Mouse (Mus musculus): ENCODE data around the gene Aldh1a1. TPM values are rescaled to one million over a fixed set of nuclear protein-coding genes. Genes with fewer than 3 reads are reported as not detected.

Aldh1a1 gene
- total RNA-seq (2012; rRNA removed), result 0.17 and 0.21 TPM in 2 replicates
- total RNA-seq (2014; rRNA removed), result 0.99 and 1.3 TPM in 2 replicates
- polyA plus RNA-seq (2012; ENCODE audit: insufficient read length, low read depth), result 1.1 TPM in 2 replicates

GRCm38 (mm10) chr19:20492491-20492890, at the start of gene Aldh1a1:
Aldh1a1 (plus strand) TSS chr19:20492715.
- Histone ChIP-seq H3K4me3 (replicated peaks in 1 of 3; ENCODE audit: low read depth in 2 of 3, low read length in 2 of 3, poor library complexity in 1 of 3) (no peak within 1 kb of the TSS), H3K36me3 (replicated peaks in 1 of 2; ENCODE audit: control insufficient read depth in 1 of 2, insufficient read depth in 1 of 2, low read length in 1 of 2) (no peaks in the 10 kb centered on the region), H3K9ac (ENCODE audit: insufficient read depth, low read depth) (no peak within 1 kb of the TSS), H3K27ac (ENCODE audit: insufficient read depth, low read depth) (no peak within 1 kb of the TSS), H3K4me1 (ENCODE audit: control insufficient read depth in 1 of 2, insufficient read depth in 2 of 2) (no peaks in the 10 kb centered on the region), H3K79me2 (replicated peaks; ENCODE audit: control insufficient read depth, extremely low read depth, insufficient read depth, poor library complexity, severe bottlenecking) (no peaks in the 10 kb centered on the region), H3K9me3 (replicated peaks; ENCODE audit: low read length) (no peaks in the 10 kb centered on the region), H3K27me3 (replicated peaks) (no peaks in the 10 kb centered on the region), H3K4me2 (ENCODE audit: insufficient read depth, low read depth, poor library complexity, severe bottlenecking) (no peak within 1 kb of the TSS)
- TF ChIP-seq IRF4 (IDR thresholded peaks at IDR 0.05; ENCODE audit: low read depth, low read length) (no peak), NRF1 (IDR thresholded peaks at IDR 0.05; ENCODE audit: low read depth, low read length) (no peak), SIN3A (IDR thresholded peaks at IDR 0.05; ENCODE audit: low read length) (no peak), ZMIZ1 (IDR thresholded peaks at IDR 0.05; ENCODE audit: low read depth, low read length) (no peak), KAT2A (IDR thresholded peaks at IDR 0.05; ENCODE audit: insufficient replicate concordance, low read length) (no peak)
- dilution Hi-C loops (cut with MboI; ENCODE audit: extremely low pct_ligation_motif_present, extremely low pct_unique_long_range_greater_than_20kb, low sequenced_read_pairs), result no loop called here
- DNase-seq (ENCODE audit: extremely low read depth), result no peak
- in situ Hi-C loops (cut with MboI; ENCODE audit: low pct_ligation_motif_present, low pct_unique_long_range_greater_than_20kb, low sequenced_read_pairs), result no loop called here

GRCm38 (mm10) chr19:20447807-20448206, 44.7 kb upstream of the Aldh1a1 start:
- in situ Hi-C loops (cut with MboI; ENCODE audit: low pct_ligation_motif_present, low pct_unique_long_range_greater_than_20kb, low sequenced_read_pairs) (loop anchor here (25.0 kb wide), 1 partner anchor 314 kb away; no protein-coding TSS in a partner anchor), dilution Hi-C loops (cut with MboI; ENCODE audit: extremely low pct_ligation_motif_present, extremely low pct_unique_long_range_greater_than_20kb, low sequenced_read_pairs) (no loop called here)
- Histone ChIP-seq H3K9me3 (replicated peaks; ENCODE audit: low read length) (no peaks in the 10 kb centered on the region), H3K79me2 (replicated peaks; ENCODE audit: control insufficient read depth, extremely low read depth, insufficient read depth, poor library complexity, severe bottlenecking) (no peaks in the 10 kb centered on the region), H3K4me2 (ENCODE audit: insufficient read depth, low read depth, poor library complexity, severe bottlenecking) (no peak overlapping the region), H3K36me3 (replicated peaks in 1 of 2; ENCODE audit: control insufficient read depth in 1 of 2, insufficient read depth in 1 of 2, low read length in 1 of 2) (no peaks in the 10 kb centered on the region), H3K27me3 (replicated peaks) (no peaks in the 10 kb centered on the region), H3K4me3 (replicated peaks in 1 of 3; ENCODE audit: low read depth in 2 of 3, low read length in 2 of 3, poor library complexity in 1 of 3) (no peak overlapping the region), H3K27ac (ENCODE audit: insufficient read depth, low read depth) (no peak overlapping the region), H3K4me1 (ENCODE audit: control insufficient read depth in 1 of 2, insufficient read depth in 2 of 2) (no peaks in the 10 kb centered on the region), H3K9ac (ENCODE audit: insufficient read depth, low read depth) (no peak overlapping the region)
- DNase-seq (ENCODE audit: extremely low read depth), result no peak
- TF ChIP-seq CTCF (conservative IDR thresholded peaks at IDR 0.05 in 1 of 2, IDR thresholded peaks at IDR 0.05 in 1 of 2; ENCODE audit: low read depth in 2 of 2, low read length in 2 of 2) (no peak), POLR2AphosphoS2 (IDR thresholded peaks at IDR 0.05; ENCODE audit: low read depth, low read length) (no peak), ZKSCAN1 (IDR thresholded peaks at IDR 0.05; ENCODE audit: borderline replicate concordance, low read depth, low read length) (no peak), SMC3 (IDR thresholded peaks at IDR 0.05; ENCODE audit: low read depth, low read length) (no peak), ELF1 (IDR thresholded peaks at IDR 0.05; ENCODE audit: low read depth, low read length) (no peak)

- TF ChIP-seq CTCF (conservative IDR thresholded peaks at IDR 0.05 in 1 of 2, IDR thresholded peaks at IDR 0.05 in 1 of 2; ENCODE audit: low read depth in 2 of 2, low read length in 2 of 2) (peak in 1 of 2 experiments; percentile 55; a peak in 2 of 4 replicates), ZC3H11A (IDR thresholded peaks at IDR 0.05; ENCODE audit: low read depth, low read length) (no peak), MXI1 (IDR thresholded peaks at IDR 0.05; ENCODE audit: low read depth, low read length) (no peak), PAX5 (IDR thresholded peaks at IDR 0.05; ENCODE audit: low read length) (no peak), SMC3 (IDR thresholded peaks at IDR 0.05; ENCODE audit: low read depth, low read length) (peak; percentile 55), EP300 (IDR thresholded peaks at IDR 0.05; ENCODE audit: low read length) (no peak), MAX (IDR thresholded peaks at IDR 0.05; ENCODE audit: low read length) (no peak), BHLHE40 (IDR thresholded peaks at IDR 0.05; ENCODE audit: low read depth, low read length) (no peak), IRF4 (IDR thresholded peaks at IDR 0.05; ENCODE audit: low read depth, low read length) (no peak), RAD21 (IDR thresholded peaks at IDR 0.05; ENCODE audit: low read depth, low read length) (peak; percentile 61), NRF1 (IDR thresholded peaks at IDR 0.05; ENCODE audit: low read depth, low read length) (no peak), NELFE (IDR thresholded peaks at IDR 0.05; ENCODE audit: low read depth, low read length) (no peak)
- Histone ChIP-seq H3K27ac (ENCODE audit: insufficient read depth, low read depth) (no peak overlapping the region), H3K36me3 (replicated peaks in 1 of 2; ENCODE audit: control insufficient read depth in 1 of 2, insufficient read depth in 1 of 2, low read length in 1 of 2) (no peaks in the 10 kb centered on the region), H3K9ac (ENCODE audit: insufficient read depth, low read depth) (no peak overlapping the region), H3K9me3 (replicated peaks; ENCODE audit: low read length) (no peaks in the 10 kb centered on the region), H3K4me1 (ENCODE audit: control insufficient read depth in 1 of 2, insufficient read depth in 2 of 2) (no peaks in the 10 kb centered on the region), H3K27me3 (replicated peaks) (no peaks in the 10 kb centered on the region), H3K4me2 (ENCODE audit: insufficient read depth, low read depth, poor library complexity, severe bottlenecking) (no peak overlapping the region), H3K4me3 (replicated peaks in 1 of 3; ENCODE audit: low read depth in 2 of 3, low read length in 2 of 3, poor library complexity in 1 of 3) (no peak overlapping the region), H3K79me2 (replicated peaks; ENCODE audit: control insufficient read depth, extremely low read depth, insufficient read depth, poor library complexity, severe bottlenecking) (no peaks in the 10 kb centered on the region)
- dilution Hi-C loops (cut with MboI; ENCODE audit: extremely low pct_ligation_motif_present, extremely low pct_unique_long_range_greater_than_20kb, low sequenced_read_pairs) (no loop called here), in situ Hi-C loops (cut with MboI; ENCODE audit: low pct_ligation_motif_present, low pct_unique_long_range_greater_than_20kb, low sequenced_read_pairs) (loop anchor here (25.0 kb wide), 1 partner anchor 313 kb away; no protein-coding TSS in a partner anchor)
- DNase-seq (ENCODE audit: extremely low read depth), result no peak
These were observed 43.0 kb upstream of the Aldh1a1 start for GRCm38 (mm10) chr19:20449546-20449945.

All from CH12.LX (cell line).